In the genomic region with DNA sequence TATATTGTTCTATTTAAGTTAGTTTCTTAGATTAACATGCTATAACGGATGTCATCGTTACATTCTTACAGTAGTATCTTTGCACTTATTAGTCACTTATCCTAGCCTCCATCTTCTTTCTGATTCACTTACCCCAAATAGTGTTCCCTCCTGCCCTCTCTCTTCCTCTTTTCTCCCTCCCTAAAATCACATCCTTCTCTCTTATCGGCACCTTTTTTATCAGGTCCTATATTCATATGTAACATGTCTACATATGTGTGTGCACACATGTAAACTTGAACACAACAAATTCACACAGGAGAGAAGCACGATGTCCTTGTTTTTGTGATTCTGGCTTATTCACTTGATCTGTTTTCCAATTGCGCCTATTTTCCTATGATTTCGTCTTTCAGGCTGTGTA, we compare ENCODE assay signal across 17 mouse cellular contexts.
"Had no signal": no experiment of that assay in that cellular context is flagged by ENCODE, and none has a peak within 500 bp of the region (broad histone marks: within the 10 kb centered on the region; RNA-seq: fewer than 3 reads in every experiment).

No protein-coding gene starts in this region.

- ATAC-seq: midbrain, embryonic 16.5 days had no signal

- H3K27me3 ChIP-seq: midbrain, embryonic 12.5 days; neural tube, embryonic 13.5 days; neural tube, embryonic 15.5 days; stomach, embryonic 15.5 days had no signal

- H3K9me3 ChIP-seq: midbrain, embryonic 10.5 days; midbrain, embryonic 12.5 days; neural tube, embryonic 13.5 days; neural tube, embryonic 15.5 days; stomach, embryonic 15.5 days had no signal

- H3K4me3 ChIP-seq: midbrain, embryonic 10.5 days; midbrain, embryonic 12.5 days; myocyte; neural tube, embryonic 13.5 days; neural tube, embryonic 15.5 days; stomach, embryonic 15.5 days had no signal

- H3K27ac ChIP-seq: midbrain, embryonic 10.5 days; midbrain, embryonic 12.5 days; neural tube, embryonic 13.5 days; neural tube, embryonic 15.5 days; stomach, embryonic 15.5 days; stomach, postnatal 0 days had no signal

- H3K4me2 ChIP-seq: lung, embryonic 14.5 days; midbrain, embryonic 12.5 days; neural tube, embryonic 13.5 days; neural tube, embryonic 15.5 days; stomach, embryonic 15.5 days had no signal

- H3K9ac ChIP-seq: lung, embryonic 14.5 days; midbrain, embryonic 12.5 days; neural tube, embryonic 13.5 days; neural tube, embryonic 15.5 days; stomach, embryonic 15.5 days had no signal

- DNase-seq: lung, adult 18-20 months; lung, embryonic 14.5 days; lung, postnatal 10 days; lung, postnatal 4 days; midbrain, embryonic 14.5 days; right cerebral cortex, postnatal 14 days; thymus, adult 2 months; thymus, postnatal 25 days; thymus, postnatal 4 days had no signal
